Mouse (Mus musculus) ES-E14 (cell line): ENCODE results near the gene Add2.

Source experiments
- MAFK ChIP-seq: IDR thresholded peaks from 2 replicates; pipeline ENCODE4 v1.6.1; 2014; ENCODE audit warnings: mild to moderate bottlenecking, low read depth, low read length, inconsistent platforms; ENCODE audit not compliant: insufficient read depth
- ZNF384 ChIP-seq: IDR thresholded peaks from 2 replicates; pipeline ENCODE4 v1.6.1; 2012; ENCODE audit warnings: low read depth, low read length, inconsistent platforms

DNA sequence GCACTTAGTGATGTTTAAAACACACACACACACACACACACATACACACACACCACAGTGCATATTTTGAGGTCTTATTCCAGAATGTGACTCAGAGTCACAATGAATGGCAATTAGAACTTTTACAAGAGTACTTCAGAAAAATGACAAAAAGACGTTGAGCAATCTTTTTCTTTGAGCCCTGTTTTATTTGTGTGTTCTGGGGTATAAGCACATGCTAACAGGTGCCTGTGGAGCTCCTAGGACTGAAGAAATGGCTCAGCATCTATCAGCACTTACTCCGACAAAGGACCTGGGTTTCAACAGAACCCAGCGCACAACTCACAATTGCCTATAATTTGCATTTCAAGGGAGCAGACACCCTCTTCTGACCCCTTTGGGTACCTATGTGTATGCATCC is 135.5 kb downstream of the Add2 start:
- no peak for TF ChIP-seq MAFK
- TF ChIP-seq ZNF384, result no peak
